Mouse (Mus musculus) liver, adult 2 months (tissue): ENCODE results near the gene Irgm1.

Source experiments
- CTCF ChIP-seq: fragments of 200-500 bp; IDR thresholded peaks from 2 replicates; pipeline ENCODE4 v1.5.1; 2011; ENCODE audit warnings: low read depth, low read length, control low read depth
- POLR2A ChIP-seq: fragments of 200-500 bp; IDR thresholded peaks from 2 replicates; pipeline ENCODE4 v1.6.1; 2011; ENCODE audit warnings: low read length, control low read depth; ENCODE audit not compliant: insufficient read depth; ENCODE audit errors: extremely low read depth

DNA sequence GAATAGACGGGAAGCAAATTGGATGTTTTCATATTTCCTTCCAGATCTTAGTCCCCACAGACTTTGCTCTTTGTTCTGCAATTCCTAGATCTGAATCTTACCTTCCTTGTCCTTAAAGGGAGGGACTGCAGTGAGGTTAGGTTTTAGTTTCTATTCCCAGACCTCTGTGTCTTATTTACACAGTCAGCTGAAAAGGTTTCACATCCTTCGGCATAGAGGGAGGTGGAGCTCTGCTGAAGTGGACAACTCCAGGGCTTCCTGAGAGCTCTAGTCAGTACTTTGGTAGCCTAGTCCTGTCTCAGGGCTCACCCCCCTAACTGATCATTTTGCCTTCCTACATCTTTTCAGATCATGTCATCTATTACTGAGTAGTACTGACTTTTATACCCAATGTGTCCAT lies 30.5 kb upstream of the Irgm1 start, which contains the start of gene Gm5431:
- no peak for TF ChIP-seq POLR2A
- no peak for TF ChIP-seq CTCF
